Mouse (Mus musculus) embryonic facial prominence, embryonic 11.5 days (tissue): ENCODE results near the gene Nfrkb. TPM values are rescaled to one million over a fixed set of nuclear protein-coding genes. Genes with fewer than 3 reads are reported as not detected.

Source experiments
- ATAC-seq: fragments of 200-750 bp; cut with Nextera tagmentation; replicated peaks from 2 replicates; pipeline ENCODE4 v1.8.0; 2017; ENCODE audit warnings: low read depth; ENCODE audit not compliant: insufficient number of reproducible peaks, low FRiP score, low TSS enrichment
- DNase-seq: peaks from one replicate; pipeline ENCODE4 v3.0.0-alpha.2; 2015; ENCODE audit warnings: low spot score
- H3K27ac ChIP-seq: fragments of 300-500 bp; sonication (generic); replicated peaks from 2 replicates; pipeline ENCODE4 v1.5.1; 2014; ENCODE audit warnings: mild to moderate bottlenecking, low read depth, low read length, control low read depth
- H3K27me3 ChIP-seq: fragments of 300-500 bp; sonication (generic); 2 replicates; pipeline ENCODE4 v1.6.1; 2014; ENCODE audit warnings: mild to moderate bottlenecking, low read length, moderate library complexity, mixed read lengths; ENCODE audit not compliant: control insufficient read depth, insufficient read depth
- H3K36me3 ChIP-seq: fragments of 300-500 bp; sonication (generic); replicated peaks from 2 replicates; pipeline ENCODE4 v1.6.1; 2014; ENCODE audit warnings: low read depth, mild to moderate bottlenecking, low read length, moderate library complexity, mixed read lengths; ENCODE audit not compliant: control insufficient read depth, insufficient read depth
- H3K4me1 ChIP-seq: fragments of 300-500 bp; sonication (generic); 2 replicates; pipeline ENCODE4 v1.6.1; 2014; ENCODE audit warnings: low read length, mixed read lengths; ENCODE audit not compliant: control insufficient read depth, insufficient read depth
- H3K4me2 ChIP-seq: fragments of 300-500 bp; sonication (generic); 2 replicates; pipeline ENCODE4 v1.6.1; 2014; ENCODE audit warnings: low read depth, mild to moderate bottlenecking, control low read depth, low read length, moderate library complexity
- H3K4me3 ChIP-seq: fragments of 300-500 bp; sonication (generic); 2 replicates; pipeline ENCODE4 v1.5.1; 2014; ENCODE audit warnings: low read depth, low read length, control low read depth
- H3K9ac ChIP-seq: fragments of 300-500 bp; sonication (generic); replicated peaks from 2 replicates; pipeline ENCODE4 v1.6.1; 2014; ENCODE audit warnings: mild to moderate bottlenecking, control low read depth, low read length
- H3K9me3 ChIP-seq: fragments of 300-500 bp; sonication (generic); replicated peaks from 2 replicates; pipeline ENCODE4 v1.6.1; 2016; ENCODE audit warnings: mild to moderate bottlenecking, low read length, inconsistent platforms, mixed read lengths; ENCODE audit not compliant: control insufficient read depth
- WGBS: fragments of 180-500 bp; shearing (Covaris S2); extraction: QIAGEN DNeasy Blood & Tissue Kit; methylation state at CpG from one replicate; pipeline ENCODE4 v1.1.7; 2014; 5-methylcytosine and 5-hydroxymethylcytosine counted together
- polyA plus RNA-seq: library from polyadenylated mRNA; unstranded; fragments of >200 nt; fragmentation: Nextera tagmentation; extraction: Ambion mirVana; gene quantifications from 2 replicates; pipeline ENCODE4 v1.2.1, GENCODE M21; 2014

Nfrkb gene
- polyA plus RNA-seq, 1 experiment from 2014 or later, result 17.1 TPM

DNA sequence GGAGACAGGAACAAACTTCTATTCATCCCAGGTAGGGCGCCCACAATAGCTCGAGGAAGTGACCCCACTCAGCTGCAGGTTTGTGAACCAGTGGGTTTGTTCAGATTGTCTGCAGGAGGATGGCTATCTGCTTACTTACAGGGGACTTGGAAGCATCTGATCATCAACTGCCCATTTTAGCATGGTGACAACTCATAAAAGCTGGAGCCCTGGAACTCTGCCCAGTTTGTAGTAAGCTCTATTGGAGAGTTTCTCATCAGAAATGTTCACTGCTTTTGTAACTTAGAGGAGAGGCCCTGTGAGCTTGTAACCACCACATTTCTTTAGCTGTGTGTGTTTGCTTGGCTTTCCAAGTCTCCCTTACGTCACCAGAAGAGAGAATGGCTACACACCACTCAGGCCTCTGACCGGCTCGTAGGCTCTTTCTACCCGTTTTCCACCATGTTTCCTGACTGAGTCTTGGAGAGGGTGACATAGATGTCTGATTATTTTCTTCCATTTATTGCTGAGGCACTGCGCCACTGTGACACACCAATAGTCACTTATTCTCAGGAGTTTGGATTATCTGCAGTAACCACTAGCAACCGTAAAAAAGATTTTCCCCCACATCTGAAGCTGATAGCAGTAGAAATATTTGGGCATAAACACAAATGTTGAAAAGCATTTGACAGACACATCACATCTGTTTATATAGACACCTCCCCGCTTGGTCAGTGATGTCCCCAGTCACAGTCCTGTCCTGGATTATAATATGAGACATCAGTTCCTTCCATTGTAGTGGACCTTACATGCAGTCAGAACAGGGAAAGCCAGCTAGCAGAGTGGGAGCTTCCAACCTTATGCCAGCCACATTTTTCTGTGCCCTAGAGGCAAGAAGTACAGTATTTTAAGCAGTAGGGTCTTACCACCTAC lies 22.0 kb upstream of the Nfrkb start:
- H3K9me3 ChIP-seq, result no peaks in the 10 kb centered on the region
- ATAC-seq, result no peak
- 93% methylated on average over 9 of the region's 9 CpGs for WGBS

GRCm38 (mm10) chr9:31365086-31365485 lies 20.9 kb upstream of the Nfrkb start:
- H3K27ac ChIP-seq, result no peak overlapping the region
- no peaks in the 10 kb centered on the region for H3K36me3 ChIP-seq
- WGBS, result 73% methylated on average over 8 of the region's 8 CpGs
- H3K27me3 ChIP-seq, result no peaks in the 10 kb centered on the region
- DNase-seq, result no peak
- H3K4me3 ChIP-seq, result no peak overlapping the region
- no peak overlapping the region for H3K9ac ChIP-seq
- no peaks in the 10 kb centered on the region for H3K4me1 ChIP-seq
- ATAC-seq, result no peak
- no peak overlapping the region for H3K4me2 ChIP-seq
- no peaks in the 10 kb centered on the region for H3K9me3 ChIP-seq

More for the DNA sequence above, 22.0 kb upstream of the Nfrkb start:
- no peak for DNase-seq
- H3K4me2 ChIP-seq, result no peak overlapping the region
- H3K36me3 ChIP-seq, result 0 out of 2 replicates have a peak, but pooled peaks cover 2% of the 10 kb centered on the region
- H3K9ac ChIP-seq, result no peak overlapping the region
- no peak overlapping the region for H3K27ac ChIP-seq
- no peaks in the 10 kb centered on the region for H3K27me3 ChIP-seq
- no peak overlapping the region for H3K4me3 ChIP-seq
- no peaks in the 10 kb centered on the region for H3K4me1 ChIP-seq

DNA sequence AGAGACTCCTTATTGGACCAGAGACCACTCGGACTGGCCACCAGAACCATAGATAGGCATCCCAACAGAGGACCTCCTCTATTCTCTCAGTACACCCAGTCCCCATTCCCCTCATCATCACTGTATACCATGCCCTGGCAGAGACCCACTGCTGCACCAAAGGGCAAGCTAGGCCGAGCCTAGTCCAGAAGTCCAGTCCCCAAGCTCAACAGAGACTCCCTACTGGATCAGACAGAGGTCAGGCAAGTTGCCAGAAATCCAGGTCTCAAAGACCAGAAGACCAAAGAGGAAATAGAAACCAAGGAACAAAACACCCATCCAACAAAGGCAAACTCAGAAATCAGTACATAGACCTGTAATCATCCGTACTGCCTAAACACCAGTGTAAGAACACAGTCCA lies 14.3 kb upstream of the Nfrkb start:
- DNase-seq (no peak), ATAC-seq (no peak)
- Histone ChIP-seq H3K9me3 (no peaks in the 10 kb centered on the region), H3K27ac (no peak overlapping the region), H3K4me2 (no peak overlapping the region), H3K4me1 (no peaks in the 10 kb centered on the region), H3K9ac (no peak overlapping the region), H3K36me3 (peaks cover 3% of the 10 kb centered on the region), H3K27me3 (no peaks in the 10 kb centered on the region), H3K4me3 (no peak overlapping the region)
- WGBS, result 92% methylated on average over 3 of the region's 3 CpGs

- Histone ChIP-seq H3K4me1 (no peaks in the 10 kb centered on the region), H3K36me3 (peaks cover 2% of the 10 kb centered on the region), H3K27ac (no peak overlapping the region), H3K9me3 (no peaks in the 10 kb centered on the region), H3K4me2 (no peak overlapping the region), H3K27me3 (no peaks in the 10 kb centered on the region), H3K4me3 (no peak overlapping the region), H3K9ac (no peak overlapping the region)
- DNase-seq, result no peak
- no peak for ATAC-seq
Measured at GRCm38 (mm10) chr9:31376661-31377060, 9.3 kb upstream of the Nfrkb start.

DNA sequence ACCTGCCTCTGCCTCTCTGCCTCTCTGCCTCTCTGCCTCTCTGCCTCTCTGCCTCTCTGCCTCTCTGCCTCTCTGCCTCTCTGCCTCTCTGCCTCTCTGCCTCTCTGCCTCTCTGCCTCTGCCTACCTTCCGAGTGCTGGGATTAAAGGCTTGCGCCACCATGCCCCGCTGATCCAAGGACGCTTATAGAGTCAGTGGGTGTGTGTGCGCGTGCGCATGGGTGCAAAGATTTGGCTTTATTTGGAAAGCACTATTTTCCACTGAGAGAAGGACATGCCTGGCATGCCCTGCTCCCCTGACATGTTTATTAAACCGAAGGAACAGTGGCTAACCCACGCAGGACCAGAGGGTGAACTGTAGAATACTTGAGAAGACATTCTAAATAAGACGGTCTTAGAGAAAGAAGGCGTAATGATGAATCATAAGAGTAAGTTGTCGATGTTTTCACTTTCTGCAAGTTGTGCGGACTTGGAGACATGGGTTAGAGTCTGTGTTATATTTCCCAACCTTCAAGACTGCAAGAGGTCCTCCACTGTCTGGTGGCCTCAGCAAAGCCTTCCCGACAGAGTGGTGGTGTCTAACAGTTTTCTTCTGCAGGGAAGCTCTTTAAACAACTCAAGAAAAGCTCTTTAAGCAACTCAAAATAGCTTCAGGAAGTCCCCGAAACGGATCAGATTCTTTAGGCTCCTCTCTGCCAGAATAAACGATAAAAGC lies 1.0 kb upstream of the Nfrkb start:
- Histone ChIP-seq H3K27ac (no peak overlapping the region), H3K9me3 (no peaks in the 10 kb centered on the region), H3K9ac (no peak overlapping the region), H3K27me3 (no peaks in the 10 kb centered on the region), H3K4me2 (no peak overlapping the region; the same call in 1 of the 2 replicates), H3K36me3 (no peaks in the 10 kb centered on the region), H3K4me1 (no peaks in the 10 kb centered on the region), H3K4me3 (no peak overlapping the region)
- no peak for ATAC-seq
- no peak for DNase-seq
- 85% methylated on average over 17 of the region's 17 CpGs for WGBS

DNA sequence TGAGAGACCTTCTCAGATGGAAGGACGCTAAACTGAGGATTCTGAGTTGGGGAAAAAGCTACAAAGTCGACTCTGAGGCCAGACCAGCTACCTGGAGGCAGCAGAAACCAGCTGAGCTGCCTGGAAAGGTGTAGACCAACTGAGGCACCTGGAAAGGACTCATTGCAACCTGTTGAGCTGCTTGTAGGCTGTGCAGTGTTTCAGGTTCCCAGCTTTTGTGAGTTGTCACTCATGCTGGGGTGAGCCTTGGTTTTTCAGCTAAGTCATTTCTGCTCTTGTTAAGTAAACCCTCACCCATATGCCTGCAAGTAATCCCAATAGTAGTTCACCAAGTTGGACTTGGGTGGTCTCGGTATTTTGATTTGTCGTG lies 507 bp upstream of the Nfrkb start:
- Histone ChIP-seq H3K9me3 (no peaks in the 10 kb centered on the region), H3K27me3 (no peaks in the 10 kb centered on the region), H3K9ac (peak overlapping the region; percentile 80), H3K4me2 (peak overlapping the region; percentile 58), H3K27ac (no peak overlapping the region), H3K36me3 (no peaks in the 10 kb centered on the region), H3K4me1 (no peaks in the 10 kb centered on the region), H3K4me3 (peak overlapping the region; percentile 88)
- 0 out of 2 replicates have a peak, but pooled peaks have one; percentile 7 for ATAC-seq
- WGBS, result 25% methylated on average over 4 of the region's 4 CpGs
- DNase-seq, result no peak

- Histone ChIP-seq H3K36me3 (no peaks in the 10 kb centered on the region), H3K27ac (0 out of 2 replicates have a peak overlapping the region, but pooled peaks have one; percentile 9), H3K9me3 (no peaks in the 10 kb centered on the region), H3K4me3 (peak overlapping the region; percentile 88), H3K4me1 (no peaks in the 10 kb centered on the region), H3K4me2 (peak overlapping the region; percentile 58), H3K9ac (peak overlapping the region; percentile 80), H3K27me3 (no peaks in the 10 kb centered on the region)
- 10% methylated on average over 42 of the region's 44 CpGs for WGBS
- ATAC-seq, result peak; percentile 88
- no peak for DNase-seq
Measured at GRCm38 (mm10) chr9:31386368-31387180, 582 bp downstream of the Nfrkb start.
